In the genomic region with DNA sequence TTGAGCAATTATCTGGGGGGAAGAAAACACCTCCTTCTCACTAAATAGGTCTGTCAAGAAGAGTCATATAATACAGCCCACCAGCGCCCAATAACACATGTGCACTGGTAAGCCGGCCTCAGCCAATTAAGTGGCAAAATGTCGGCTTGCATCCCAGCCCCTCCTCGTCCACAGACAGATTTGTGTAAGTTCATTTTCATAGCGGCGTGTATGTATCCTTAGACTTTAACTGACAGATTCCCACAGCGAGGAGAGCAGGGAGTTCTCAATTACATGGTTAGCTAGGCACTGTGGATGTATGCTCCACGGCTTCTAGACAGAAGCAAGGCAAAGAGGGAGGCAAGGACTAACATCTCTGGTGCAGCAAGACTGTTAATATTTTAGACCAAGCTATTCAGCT, we compare ENCODE assay signal across 22 mouse cellular contexts.
DNase-seq lines count a peak whose midpoint lies in the region; ATAC-seq lines count a peak whose summit lies in the region.
"Had no signal": no experiment of that assay in that cellular context is flagged by ENCODE, and none has a peak within 500 bp of the region (broad histone marks: within the 10 kb centered on the region; RNA-seq: fewer than 3 reads in every experiment).

No protein-coding gene starts in this region.

- H3K27me3 ChIP-seq in hindbrain, embryonic 13.5 days: peaks cover 29% of the 10 kb centered on the region; the same call in 1 of the 2 replicates
- H3K27me3 ChIP-seq in hindbrain, embryonic 11.5 days (ENCODE audit: control insufficient read depth, insufficient read depth, low read length): no peaks in the 10 kb centered on the region
- peaks cover 7% of the 10 kb centered on the region; the same call in 1 of the 2 replicates for H3K27me3 ChIP-seq in midbrain, embryonic 14.5 days (ENCODE audit: control insufficient read depth, insufficient read depth, low read length)
- H3K27me3 ChIP-seq in midbrain, embryonic 16.5 days (ENCODE audit: control insufficient read depth, insufficient read depth, low read depth, low read length): peaks cover 10% of the 10 kb centered on the region; the same call in 1 of the 2 replicates
- H3K27me3 ChIP-seq in forebrain, embryonic 14.5 days (replicated peaks; ENCODE audit: control insufficient read depth, insufficient read depth, low read length): peaks cover 17% of the 10 kb centered on the region
- H3K27me3 ChIP-seq: embryonic facial prominence, embryonic 12.5 days had no signal

- no peak for DNase-seq in hindbrain, embryonic 11.5 days (ENCODE audit: low spot score)
- peak; percentile 57 for DNase-seq in midbrain, embryonic 14.5 days
- peak; percentile 52 for DNase-seq in forebrain, embryonic 14.5 days (ENCODE audit: low spot score)
- peak; percentile 53 for DNase-seq in retina, postnatal 1 day
- DNase-seq in testis, postnatal 10 days (ENCODE audit: low spot score): no peak
- DNase-seq: adrenal gland, adult 8-10 months; cerebellum, adult 18-20 months; cerebellum, postnatal 14 days; gastrocnemius, postnatal 14 days; heart, adult 2 months; kidney, adult 8-10 months; kidney, postnatal 14 days; lung, adult 2 months; lung, postnatal 14 days; right cerebral cortex, postnatal 25 days; spleen, adult 18-20 months had no signal

- WGBS in hindbrain, embryonic 13.5 days: 44% methylated on average over 8 of the region's 8 CpGs
- 58% methylated on average over 8 of the region's 8 CpGs for WGBS in hindbrain, embryonic 11.5 days
- 29% methylated on average over 8 of the region's 8 CpGs for WGBS in midbrain, embryonic 14.5 days
- WGBS in midbrain, embryonic 16.5 days: 25% methylated on average over 8 of the region's 8 CpGs
- WGBS in forebrain, embryonic 14.5 days: 7% methylated on average over 8 of the region's 8 CpGs

- H3K27ac ChIP-seq in hindbrain, embryonic 13.5 days: no peak overlapping the region
- H3K27ac ChIP-seq in hindbrain, embryonic 11.5 days (ENCODE audit: low read depth, low read length): no peak overlapping the region
- 0 out of 2 replicates have a peak overlapping the region, but pooled peaks have one; percentile 3 for H3K27ac ChIP-seq in midbrain, embryonic 14.5 days (replicated peaks; ENCODE audit: low read depth, low read length)
- no peak overlapping the region for H3K27ac ChIP-seq in midbrain, embryonic 16.5 days (ENCODE audit: low read length)
- no peak overlapping the region for H3K27ac ChIP-seq in forebrain, embryonic 14.5 days (ENCODE audit: low read depth, low read length)
- H3K27ac ChIP-seq: embryonic facial prominence, embryonic 12.5 days; heart, adult 2 months; limb, embryonic 12.5 days; liver, embryonic 12.5 days had no signal

- 0 out of 2 replicates have a peak overlapping the region, but pooled peaks have one; percentile 3 for H3K4me2 ChIP-seq in hindbrain, embryonic 13.5 days
- H3K4me2 ChIP-seq in hindbrain, embryonic 11.5 days (replicated peaks; ENCODE audit: low read depth, low read length): no peak overlapping the region
- H3K4me2 ChIP-seq in midbrain, embryonic 14.5 days (ENCODE audit: low read length): no peak overlapping the region
- no peak overlapping the region for H3K4me2 ChIP-seq in midbrain, embryonic 16.5 days (ENCODE audit: low read length)
- H3K4me2 ChIP-seq in forebrain, embryonic 14.5 days (ENCODE audit: low read length): peak overlapping the region; percentile 28; the same call in 1 of the 2 replicates
- H3K4me2 ChIP-seq: embryonic facial prominence, embryonic 12.5 days; limb, embryonic 12.5 days; liver, embryonic 12.5 days had no signal

- H3K9ac ChIP-seq in hindbrain, embryonic 13.5 days: no peak overlapping the region
- no peak overlapping the region for H3K9ac ChIP-seq in hindbrain, embryonic 11.5 days (ENCODE audit: low read depth, low read length)
- no peak overlapping the region for H3K9ac ChIP-seq in midbrain, embryonic 14.5 days (replicated peaks; ENCODE audit: low read length)
- no peak overlapping the region for H3K9ac ChIP-seq in midbrain, embryonic 16.5 days (ENCODE audit: low read depth, low read length)
- H3K9ac ChIP-seq in forebrain, embryonic 14.5 days (ENCODE audit: low read length): no peak overlapping the region
- H3K9ac ChIP-seq: embryonic facial prominence, embryonic 12.5 days; limb, embryonic 12.5 days; liver, embryonic 12.5 days had no signal

- H3K9me3 ChIP-seq in hindbrain, embryonic 13.5 days: no peaks in the 10 kb centered on the region
- H3K9me3 ChIP-seq in hindbrain, embryonic 11.5 days (ENCODE audit: control insufficient read depth, low read length): no peaks in the 10 kb centered on the region
- H3K9me3 ChIP-seq in midbrain, embryonic 14.5 days (ENCODE audit: control insufficient read depth, low read length): no peaks in the 10 kb centered on the region
- no peaks in the 10 kb centered on the region for H3K9me3 ChIP-seq in midbrain, embryonic 16.5 days (replicated peaks; ENCODE audit: control insufficient read depth, low read length, poor library complexity, severe bottlenecking)
- no peaks in the 10 kb centered on the region for H3K9me3 ChIP-seq in forebrain, embryonic 14.5 days (replicated peaks; ENCODE audit: control insufficient read depth, low read length)
- H3K9me3 ChIP-seq: embryonic facial prominence, embryonic 12.5 days; limb, embryonic 12.5 days; liver, embryonic 12.5 days had no signal

- H3K4me1 ChIP-seq in hindbrain, embryonic 13.5 days (replicated peaks): peaks cover 27% of the 10 kb centered on the region
- H3K4me1 ChIP-seq in hindbrain, embryonic 11.5 days (replicated peaks; ENCODE audit: control insufficient read depth, insufficient read depth, low read length): 0 out of 2 replicates have a peak, but pooled peaks cover 2% of the 10 kb centered on the region
- H3K4me1 ChIP-seq in midbrain, embryonic 14.5 days (ENCODE audit: control insufficient read depth, insufficient read depth, low read length): peaks cover 24% of the 10 kb centered on the region
- H3K4me1 ChIP-seq in midbrain, embryonic 16.5 days (ENCODE audit: control insufficient read depth, insufficient read depth, low read length): peaks cover 8% of the 10 kb centered on the region
- H3K4me1 ChIP-seq in forebrain, embryonic 14.5 days (ENCODE audit: control insufficient read depth, insufficient read depth, low read length): peaks cover 13% of the 10 kb centered on the region

- no peaks in the 10 kb centered on the region for H3K36me3 ChIP-seq in hindbrain, embryonic 13.5 days
- no peaks in the 10 kb centered on the region for H3K36me3 ChIP-seq in hindbrain, embryonic 11.5 days (ENCODE audit: control insufficient read depth, insufficient read depth, low read length)
- H3K36me3 ChIP-seq in midbrain, embryonic 14.5 days (ENCODE audit: control insufficient read depth, insufficient read depth, low read length): no peaks in the 10 kb centered on the region
- H3K36me3 ChIP-seq in midbrain, embryonic 16.5 days (ENCODE audit: control insufficient read depth, insufficient read depth, low read length): no peaks in the 10 kb centered on the region
- no peaks in the 10 kb centered on the region for H3K36me3 ChIP-seq in forebrain, embryonic 14.5 days (ENCODE audit: control insufficient read depth, insufficient read depth, low read length)
- H3K36me3 ChIP-seq: embryonic facial prominence, embryonic 12.5 days; limb, embryonic 12.5 days; liver, embryonic 12.5 days had no signal

- H3K4me3 ChIP-seq in hindbrain, embryonic 13.5 days: no peak overlapping the region
- no peak overlapping the region for H3K4me3 ChIP-seq in hindbrain, embryonic 11.5 days (ENCODE audit: low read depth, low read length)
- no peak overlapping the region for H3K4me3 ChIP-seq in midbrain, embryonic 14.5 days (replicated peaks; ENCODE audit: low read depth, low read length)
- H3K4me3 ChIP-seq in midbrain, embryonic 16.5 days (ENCODE audit: low read depth, low read length): no peak overlapping the region
- no peak overlapping the region for H3K4me3 ChIP-seq in forebrain, embryonic 14.5 days (ENCODE audit: low read depth, low read length)
- H3K4me3 ChIP-seq: embryonic facial prominence, embryonic 12.5 days; heart, adult 2 months; limb, embryonic 12.5 days; liver, embryonic 12.5 days had no signal

- no peak for ATAC-seq in hindbrain, embryonic 13.5 days (ENCODE audit: low FRiP score)
- no peak for ATAC-seq in hindbrain, embryonic 11.5 days (ENCODE audit: low FRiP score)
- ATAC-seq in midbrain, embryonic 14.5 days (ENCODE audit: low FRiP score, low TSS enrichment): no peak
- ATAC-seq in midbrain, embryonic 16.5 days: no peak
- no peak for ATAC-seq in forebrain, embryonic 14.5 days
- ATAC-seq: inflammation-experienced regulatory T-cells, adult 6 months; liver, embryonic 12.5 days had no signal

Comparison
In these comparisons a context has a peak if more than half of its experiments do, and no peak if none do; other contexts are left out.
1. H3K4me2 ChIP-seq: peak in hindbrain, embryonic 13.5 days (single experiment) and forebrain, embryonic 14.5 days (single experiment); none in hindbrain, embryonic 11.5 days (single experiment), midbrain, embryonic 14.5 days (single experiment) and midbrain, embryonic 16.5 days (single experiment).
2. DNase-seq: peak in midbrain, embryonic 14.5 days (single experiment), forebrain, embryonic 14.5 days (single experiment) and retina, postnatal 1 day (single experiment); none in hindbrain, embryonic 11.5 days (single experiment) and testis, postnatal 10 days (single experiment).